Mouse (Mus musculus): ENCODE measurements around the gene Srcin1.

Srcin1 gene

DNA sequence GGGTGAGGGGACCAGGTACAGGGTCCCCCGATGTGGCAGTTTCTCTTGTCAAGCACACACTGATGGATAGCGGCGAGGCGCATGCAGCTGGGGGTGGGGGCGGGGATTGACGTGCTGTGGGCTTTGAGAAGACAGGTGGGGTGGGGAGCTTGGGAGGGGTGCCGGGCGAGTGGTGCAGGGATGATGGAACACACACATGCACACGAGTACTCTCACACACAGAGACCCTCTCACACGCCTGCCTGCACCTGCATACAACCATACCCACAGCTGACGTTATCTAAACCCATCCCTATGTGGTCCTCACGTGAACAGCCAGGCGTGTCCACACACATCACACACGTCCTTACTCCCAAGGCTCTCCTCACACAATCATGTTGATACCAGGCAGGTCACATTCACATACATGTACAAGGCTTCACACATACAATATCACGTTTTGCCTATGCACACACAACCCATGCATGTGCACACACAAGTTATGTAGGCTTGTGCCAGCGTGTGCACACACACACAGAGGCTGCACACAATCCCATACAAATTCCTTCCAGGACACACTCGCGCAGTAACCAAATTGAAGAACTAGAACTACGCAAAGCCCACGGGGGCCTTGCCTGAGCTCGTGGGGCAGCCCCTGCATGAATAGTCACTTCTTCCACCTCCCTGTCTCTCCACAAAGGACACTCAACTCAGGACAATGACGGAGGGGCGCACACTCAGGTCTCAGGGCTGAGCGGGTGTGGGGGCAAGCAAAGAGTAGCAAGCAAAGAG, 66.1 kb downstream of the Srcin1 start:
- no peak for DNase-seq (ENCODE audit: inconsistent age in 2 of 2, low spot score in 1 of 2)

DNA sequence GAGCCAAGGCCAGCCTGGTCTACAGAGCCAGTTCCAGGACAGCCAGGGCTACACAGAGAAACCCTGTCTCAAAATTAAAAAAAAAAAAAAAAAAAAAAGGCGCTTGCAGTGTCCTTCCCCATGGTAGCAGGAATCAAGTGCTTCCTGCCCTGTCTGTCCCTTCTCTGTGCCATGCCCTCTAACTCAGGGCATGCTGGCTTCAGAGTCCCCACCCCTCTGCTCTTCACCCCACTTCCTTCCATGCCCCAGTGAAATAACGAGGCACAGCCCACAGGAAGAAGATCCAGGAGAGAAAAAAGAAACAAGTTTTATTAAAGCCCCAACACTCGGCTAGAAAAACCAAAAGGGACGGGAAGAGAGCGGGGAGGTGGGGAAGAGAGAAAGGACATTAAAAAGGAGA, 66.9 kb downstream of the Srcin1 start:
- no peak for DNase-seq (ENCODE audit: inconsistent age in 2 of 2, low spot score in 1 of 2)

- DNase-seq (ENCODE audit: inconsistent age in 2 of 2, low spot score in 1 of 2): no peak
Observed at GRCm38 (mm10) chr11:97508198-97508597, 67.8 kb downstream of the Srcin1 start.

DNA sequence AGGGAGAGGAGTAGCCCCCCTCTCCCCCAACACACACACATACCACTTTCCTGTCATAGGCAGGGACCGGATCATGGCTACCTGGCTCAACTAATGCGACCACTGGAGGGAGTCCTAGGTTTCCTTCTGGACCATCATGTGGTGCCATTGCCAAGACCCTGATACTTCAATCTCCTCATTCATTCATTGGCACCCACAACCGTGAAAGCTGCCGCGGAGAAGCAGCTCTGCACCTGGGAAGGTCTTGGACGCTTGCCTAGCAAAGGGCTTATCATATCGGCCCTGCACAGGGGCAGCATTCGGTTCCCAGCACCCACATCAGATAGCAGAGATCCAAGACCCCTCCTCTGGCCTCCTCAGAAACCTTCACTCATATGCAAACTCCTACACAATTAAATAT, 69.7 kb downstream of the Srcin1 start:
- DNase-seq (ENCODE audit: inconsistent age in 2 of 2, low spot score in 1 of 2): no peak

DNA sequence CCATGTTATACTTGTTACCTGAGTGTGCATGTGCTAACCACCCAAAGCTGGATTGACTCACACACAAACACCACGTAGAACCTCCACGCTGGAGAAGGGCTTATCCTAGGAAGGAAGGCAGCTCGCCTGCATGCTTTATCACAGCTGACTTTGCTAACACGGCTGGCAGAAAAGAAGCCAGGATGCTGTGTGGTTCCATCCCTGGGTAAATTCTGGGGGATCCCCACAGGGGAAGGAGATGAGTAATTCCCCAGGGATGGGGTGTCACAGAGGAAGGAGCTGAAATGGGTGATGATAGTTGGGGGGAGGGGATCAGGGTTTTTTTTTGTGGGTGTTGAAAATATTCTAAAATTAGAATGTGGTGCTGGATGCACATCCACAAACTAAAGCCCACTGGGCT, 70.2 kb downstream of the Srcin1 start:
- no peak for DNase-seq (ENCODE audit: inconsistent age in 2 of 2, low spot score in 1 of 2)

DNA sequence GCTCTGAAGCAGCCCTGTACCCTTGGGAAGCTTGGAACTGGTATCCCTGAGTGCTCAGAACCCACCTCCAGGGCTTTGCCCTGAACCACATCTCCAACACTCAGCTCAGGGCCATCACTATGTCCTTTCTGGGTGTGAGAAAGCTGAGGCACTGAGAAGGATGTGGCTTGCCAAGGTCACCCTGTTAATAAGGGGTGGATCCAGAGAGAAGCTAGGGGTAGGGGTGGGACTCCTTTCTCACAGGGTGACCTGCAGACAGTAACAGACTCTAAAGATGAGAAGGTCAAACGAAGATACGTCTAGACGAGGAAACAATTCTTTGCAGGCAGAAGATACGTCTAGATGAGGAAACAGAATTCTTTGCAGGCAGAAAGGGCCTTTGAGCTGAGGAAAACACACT, 73.1 kb downstream of the Srcin1 start:
- no peak for DNase-seq (ENCODE audit: inconsistent age in 2 of 2, low spot score in 1 of 2)

- DNase-seq (ENCODE audit: inconsistent age in 2 of 2, low spot score in 1 of 2): no peak
Observed at GRCm38 (mm10) chr11:97502383-97502782, 73.6 kb downstream of the Srcin1 start.

- no peak for DNase-seq (ENCODE audit: inconsistent age in 2 of 2, low spot score in 1 of 2)
Observed at GRCm38 (mm10) chr11:97500720-97501448, 75.1 kb downstream of the Srcin1 start.

DNA sequence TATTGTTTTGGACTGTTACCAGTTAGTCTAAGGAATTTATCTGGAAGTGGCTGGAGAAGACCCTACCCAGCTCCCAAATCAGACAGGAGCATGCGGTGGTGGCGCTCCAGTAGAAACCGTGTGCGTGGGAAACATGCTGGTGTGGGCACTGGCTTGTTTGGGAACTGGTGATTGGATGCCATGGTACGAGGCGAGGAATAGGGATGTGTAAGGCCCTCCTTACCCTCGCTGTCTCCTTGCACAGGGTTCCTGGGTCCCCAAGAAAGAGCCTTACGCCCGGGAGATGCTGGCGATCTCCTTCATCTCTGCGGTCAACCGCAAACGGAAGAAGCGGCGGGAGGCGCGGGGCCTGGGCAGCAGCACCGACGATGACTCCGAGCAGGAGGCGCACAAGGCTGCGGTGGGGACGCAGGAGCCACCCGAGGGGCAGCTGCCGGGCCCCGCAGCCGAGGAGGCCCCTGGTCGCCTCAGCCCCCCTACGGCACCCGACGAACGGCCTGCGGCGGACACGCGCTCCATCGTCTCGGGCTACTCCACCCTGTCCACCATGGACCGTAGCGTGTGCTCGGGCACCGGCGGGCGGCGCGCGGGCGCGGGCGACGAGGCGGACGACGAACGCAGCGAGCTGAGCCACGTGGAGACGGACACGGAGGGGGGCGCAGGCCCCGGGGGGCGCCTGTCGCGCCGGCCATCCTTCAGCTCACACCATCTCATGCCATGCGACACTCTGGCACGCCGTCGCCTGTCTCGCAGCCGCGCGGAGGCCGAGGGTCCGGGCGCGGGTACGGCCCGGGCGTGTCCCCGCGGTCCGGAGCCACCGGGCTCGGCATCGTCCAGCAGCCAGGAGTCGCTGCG, 75.9 kb downstream of the Srcin1 start, which contains the start of gene 4933428G20Rik:
Gene 4933428G20Rik (minus strand): TSS at position 476 of the 855 bp plus-strand sequence.
- DNase-seq (ENCODE audit: inconsistent age in 2 of 2, low spot score in 1 of 2): no peak

DNA sequence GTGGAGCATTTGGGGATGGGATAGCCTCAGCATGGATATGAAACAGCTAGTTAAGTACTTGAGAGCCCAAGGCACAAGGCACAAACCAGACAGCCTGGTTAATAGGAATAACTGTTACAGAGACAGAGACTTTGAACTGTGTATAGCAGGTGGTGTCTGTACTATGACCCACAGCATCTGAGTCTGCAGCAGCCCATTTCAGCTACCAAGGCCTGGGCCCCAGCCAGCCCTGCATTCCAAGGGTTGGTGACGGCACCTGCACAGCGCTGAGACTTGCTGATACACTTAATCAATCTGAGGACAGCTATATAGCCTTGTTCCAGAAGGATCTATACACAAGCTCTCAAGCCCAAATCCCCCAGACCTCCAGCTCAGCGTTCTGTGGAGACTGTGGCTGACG, 78.4 kb downstream of the Srcin1 start:
- DNase-seq (ENCODE audit: inconsistent age in 2 of 2, low spot score in 1 of 2): no peak

- DNase-seq (ENCODE audit: inconsistent age in 2 of 2, low spot score in 1 of 2): no peak
Observed at GRCm38 (mm10) chr11:97492836-97493235, 83.2 kb downstream of the Srcin1 start.

DNA sequence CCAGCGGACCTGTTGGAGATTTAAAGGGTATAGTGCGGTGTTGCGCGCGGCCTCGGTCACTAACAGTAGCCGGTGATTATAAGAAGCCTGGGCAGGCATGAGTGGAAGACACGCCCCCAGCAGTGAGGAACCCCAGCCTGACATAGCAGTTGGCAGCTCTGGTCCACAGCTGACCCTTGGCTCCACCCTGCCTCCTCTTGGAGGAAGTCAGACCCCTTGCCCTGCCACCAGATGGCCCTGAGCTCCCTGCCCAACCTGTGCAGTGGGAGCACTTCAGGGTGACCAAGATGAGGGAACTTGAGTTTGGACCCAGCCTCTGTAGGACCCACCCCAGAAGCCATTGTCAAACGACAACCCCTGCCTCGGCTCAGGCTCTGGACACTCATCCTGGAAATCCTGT, 84.3 kb downstream of the Srcin1 start:
- DNase-seq (ENCODE audit: inconsistent age in 2 of 2, low spot score in 1 of 2): no peak

DNA sequence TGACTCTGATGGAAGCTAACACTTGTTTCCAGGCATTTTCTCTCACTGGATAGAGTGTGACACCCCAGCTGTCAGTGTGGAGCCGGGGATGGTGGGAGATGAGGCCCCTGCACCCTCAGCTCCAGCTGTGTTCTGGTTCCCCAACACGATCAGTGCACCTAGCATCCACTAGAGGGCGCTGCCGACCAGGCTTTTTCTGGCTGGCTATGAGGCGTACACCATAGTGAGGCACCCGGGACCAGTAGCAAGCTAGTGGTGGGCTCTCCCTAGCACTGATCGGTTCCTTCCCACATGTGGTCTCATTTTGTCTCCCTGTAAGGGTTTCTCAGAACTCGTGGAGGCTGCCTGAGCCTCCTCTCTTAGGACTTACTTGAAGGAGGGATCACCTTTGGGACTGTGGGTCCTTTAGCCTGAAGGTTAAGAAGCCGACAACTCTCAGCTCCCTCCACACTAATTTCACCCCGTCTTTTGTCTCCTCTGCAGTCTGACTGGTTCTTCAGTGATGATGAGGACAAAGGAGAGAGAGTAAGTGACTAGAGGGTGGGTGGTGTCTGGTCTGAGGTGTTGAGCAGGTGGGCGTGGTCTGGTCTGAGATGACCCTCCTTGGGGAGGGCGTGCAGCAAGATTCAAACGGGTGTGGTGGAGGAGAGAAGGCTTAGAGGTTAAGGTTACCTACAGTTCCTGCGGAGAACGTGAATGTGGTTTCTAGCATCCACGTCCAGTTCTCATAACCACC, 86.2 kb downstream of the Srcin1 start:
- DNase-seq (ENCODE audit: inconsistent age in 2 of 2, low spot score in 1 of 2): peak; percentile 75 to 92

DNA sequence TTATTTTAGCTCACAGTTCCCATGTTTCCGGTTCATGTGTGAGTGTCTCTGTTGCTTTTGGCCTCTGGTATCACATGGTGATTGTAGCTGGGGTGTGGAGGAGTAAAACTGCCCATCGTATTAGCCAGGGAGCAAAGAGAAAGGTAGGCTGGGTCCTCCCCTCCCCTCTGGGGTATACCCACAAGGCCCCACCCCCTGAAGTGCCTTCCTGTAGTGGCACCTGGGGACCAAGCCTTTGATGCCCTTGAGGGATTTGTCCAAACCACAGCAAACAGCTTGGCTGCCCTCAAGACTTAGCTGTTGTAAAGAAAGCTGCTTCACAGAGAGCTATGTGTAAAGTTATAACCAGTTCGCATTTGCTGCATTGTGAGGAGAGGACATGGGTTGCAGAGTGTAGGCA, 88.3 kb downstream of the Srcin1 start:
- DNase-seq (ENCODE audit: inconsistent age in 2 of 2, low spot score in 1 of 2): no peak

DNA sequence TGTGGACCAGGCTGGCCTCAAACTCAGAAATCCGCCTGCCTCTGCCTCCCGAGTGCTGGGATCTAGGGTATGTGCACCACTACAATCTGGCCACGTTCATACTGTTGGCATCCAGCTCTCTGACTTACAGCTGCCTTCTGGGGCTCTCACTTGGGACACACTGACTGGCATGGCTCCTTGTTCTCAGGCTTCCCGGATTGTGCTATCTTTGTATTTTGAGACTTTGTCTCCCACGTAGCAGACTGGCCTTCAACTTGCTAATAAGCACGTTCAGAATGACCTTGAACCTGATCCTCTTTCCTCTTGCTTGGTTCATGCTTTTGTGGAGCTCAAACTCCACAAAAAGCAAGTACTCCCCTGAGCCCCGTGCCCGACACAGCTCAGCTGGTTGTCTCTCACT, 90.3 kb downstream of the Srcin1 start:
- DNase-seq (ENCODE audit: inconsistent age in 2 of 2, low spot score in 1 of 2): no peak

DNA sequence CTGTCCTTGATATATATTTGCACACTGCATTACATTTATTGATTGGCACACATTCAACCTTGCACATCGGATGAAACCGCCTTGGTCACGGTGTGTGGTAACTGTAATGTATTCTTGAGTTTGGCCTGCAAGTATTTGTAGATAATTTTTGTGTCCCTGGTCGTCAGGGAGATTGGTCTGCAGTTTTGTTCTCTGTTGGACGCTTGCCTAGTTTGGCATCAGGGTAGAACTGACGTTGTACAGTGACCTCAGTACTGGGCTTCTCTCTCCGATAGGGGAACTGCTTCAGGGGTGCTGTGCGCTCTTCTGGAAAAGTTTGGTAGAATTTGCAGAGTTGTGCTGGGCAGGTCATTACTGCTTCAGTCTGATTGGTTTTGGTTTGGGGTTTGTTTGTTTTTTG, 96.2 kb downstream of the Srcin1 start:
- DNase-seq (ENCODE audit: inconsistent age in 2 of 2, low spot score in 1 of 2): peak in 1 of 2 experiments; percentile 63

GRCm38 (mm10) chr11:97479085-97479484, 96.9 kb downstream of the Srcin1 start:
- no peak for DNase-seq (ENCODE audit: inconsistent age in 2 of 2, low spot score in 1 of 2)

DNA sequence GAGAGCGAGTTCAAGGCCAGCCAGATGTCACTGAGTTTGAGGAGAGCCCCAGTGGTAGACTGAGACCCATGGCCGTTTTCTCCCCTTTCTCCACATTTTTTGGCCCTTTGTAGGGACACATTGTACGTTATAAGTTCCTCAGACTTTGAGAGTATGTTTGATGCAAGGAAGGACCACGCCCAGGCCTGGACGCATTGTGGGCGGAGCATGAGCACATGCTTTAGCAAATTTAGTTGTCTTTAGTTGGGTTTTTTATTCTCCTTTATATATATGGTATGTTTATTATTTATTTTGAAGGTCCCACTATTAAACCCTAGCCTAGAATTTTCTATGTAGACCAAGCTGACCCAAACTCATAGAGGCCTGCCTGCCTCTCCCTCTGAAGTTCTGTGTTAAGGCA, 97.6 kb downstream of the Srcin1 start:
- no peak for DNase-seq (ENCODE audit: inconsistent age in 2 of 2, low spot score in 1 of 2)

DNA sequence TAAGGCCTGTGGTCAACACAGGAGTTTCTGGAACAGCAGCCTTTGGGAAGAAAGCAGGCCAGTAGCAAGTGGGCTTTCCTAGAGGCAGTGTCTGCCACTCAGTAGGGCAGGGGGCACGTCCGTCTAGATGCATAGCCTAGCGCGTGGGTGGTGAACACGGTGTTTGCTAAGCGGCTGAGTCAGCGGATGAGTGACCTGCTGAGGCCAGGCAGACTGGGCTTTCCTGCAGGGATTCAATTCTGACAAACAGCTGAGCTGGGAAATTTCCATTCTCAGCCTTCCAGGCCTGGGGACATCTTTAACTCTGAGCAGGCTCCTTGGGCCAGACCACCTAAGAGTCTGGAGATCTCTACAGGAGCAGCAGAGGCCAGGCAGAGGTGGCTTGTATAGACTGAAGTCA, 98.6 kb downstream of the Srcin1 start:
- no peak for DNase-seq (ENCODE audit: inconsistent age in 2 of 2, low spot score in 1 of 2)

DNA sequence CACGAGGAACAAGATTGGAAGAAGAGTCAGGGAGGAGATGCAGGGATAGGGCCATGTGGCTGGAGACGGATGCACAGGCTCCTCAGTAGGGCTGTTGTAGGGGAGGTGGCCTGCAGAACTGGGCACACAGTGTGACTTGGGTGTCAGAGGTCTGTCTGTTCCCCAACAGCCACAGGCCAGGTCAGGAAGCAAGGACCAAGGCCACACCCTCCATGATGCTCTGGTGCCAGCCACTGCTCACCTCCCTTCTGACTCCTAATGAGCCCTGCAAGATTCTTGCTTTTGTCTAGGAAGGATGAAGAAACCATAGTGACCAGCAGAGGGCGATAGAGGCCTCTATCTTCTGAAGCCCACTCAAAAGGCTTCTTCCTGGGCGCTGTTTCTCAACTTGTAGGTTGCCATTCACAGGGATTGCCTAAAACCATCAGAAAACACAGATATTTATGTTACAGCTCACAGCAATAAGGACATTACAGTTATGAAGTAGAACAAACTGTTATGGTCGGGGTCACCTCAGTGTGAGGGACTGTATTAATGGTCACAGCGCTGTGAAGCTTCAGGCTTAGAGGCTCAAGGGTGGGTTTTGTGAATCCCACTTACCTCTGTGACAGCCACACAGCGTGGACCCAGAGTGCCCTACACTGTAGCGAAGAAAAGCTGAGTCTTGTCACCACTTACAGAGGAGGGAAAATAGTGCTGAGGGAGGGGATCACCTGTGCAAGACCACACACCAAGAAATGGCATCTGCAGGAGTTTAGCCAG, 99.5 kb downstream of the Srcin1 start:
- DNase-seq (ENCODE audit: inconsistent age in 2 of 2, low spot score in 1 of 2): peak in 1 of 2 experiments; percentile 76

Measured in adrenal gland, adult (tissue).